Mouse (Mus musculus) liver, embryonic 13.5 days (tissue): ENCODE results near the gene Rtn3. TPM values are rescaled to one million over a fixed set of nuclear protein-coding genes. Genes with fewer than 3 reads are reported as not detected.
A peak's percentile ranks its signal among the peaks of the same experiment; 100 is the strongest.

Experiments used
- ATAC-seq: fragments of 200-750 bp; cut with Nextera tagmentation; 2 replicates; pipeline ENCODE4 v1.8.0; 2017; ENCODE audit warnings: low read depth, mild to moderate bottlenecking, moderate number of reproducible peaks, moderate library complexity
- DNase-seq: peaks from one replicate; pipeline ENCODE4 v3.0.0; 2022
- H3K27ac ChIP-seq: fragments of 300-500 bp; sonication (generic); 2 replicates; pipeline ENCODE4 v1.5.1; 2015; ENCODE audit warnings: moderate library complexity, mild to moderate bottlenecking, inconsistent platforms
- H3K27me3 ChIP-seq: fragments of 300-500 bp; sonication (generic); 2 replicates; pipeline ENCODE4 v1.6.1; 2015; ENCODE audit warnings: mild to moderate bottlenecking, inconsistent platforms
- H3K36me3 ChIP-seq: fragments of 300-500 bp; sonication (generic); 2 replicates; pipeline ENCODE4 v1.6.1; 2015; ENCODE audit warnings: mild to moderate bottlenecking, inconsistent platforms
- H3K4me1 ChIP-seq: fragments of 300-500 bp; sonication (generic); replicated peaks from 2 replicates; pipeline ENCODE4 v1.6.1; 2015; ENCODE audit warnings: inconsistent platforms
- H3K4me2 ChIP-seq: fragments of 300-500 bp; sonication (generic); 2 replicates; pipeline ENCODE4 v1.6.1; 2015; ENCODE audit warnings: inconsistent platforms, mild to moderate bottlenecking, moderate library complexity
- H3K4me3 ChIP-seq: fragments of 300-500 bp; sonication (generic); replicated peaks from 2 replicates; pipeline ENCODE4 v1.5.1; 2015; ENCODE audit warnings: mild to moderate bottlenecking, inconsistent platforms
- H3K9ac ChIP-seq: fragments of 300-500 bp; sonication (generic); 2 replicates; pipeline ENCODE4 v1.6.1; 2015; ENCODE audit warnings: mild to moderate bottlenecking, inconsistent platforms
- H3K9me3 ChIP-seq: fragments of 300-500 bp; sonication (generic); replicated peaks from 2 replicates; pipeline ENCODE4 v1.6.1; 2016; ENCODE audit warnings: inconsistent platforms
- WGBS: fragments of 180-500 bp; shearing (Covaris S2); methylation state at CpG from one replicate; pipeline ENCODE4 v1.1.7; 2015; ENCODE audit not compliant: insufficient replicate concordance; 5-methylcytosine and 5-hydroxymethylcytosine counted together
- polyA plus RNA-seq: library from polyadenylated mRNA; unstranded; fragments of >200 nt; fragmentation: Nextera tagmentation; extraction: Ambion mirVana; gene quantifications from 2 replicates; pipeline ENCODE4 v1.2.1, GENCODE M21; 2015

Gene Rtn3
- 67.5 and 73.5 TPM in 2 replicates for polyA plus RNA-seq

DNA sequence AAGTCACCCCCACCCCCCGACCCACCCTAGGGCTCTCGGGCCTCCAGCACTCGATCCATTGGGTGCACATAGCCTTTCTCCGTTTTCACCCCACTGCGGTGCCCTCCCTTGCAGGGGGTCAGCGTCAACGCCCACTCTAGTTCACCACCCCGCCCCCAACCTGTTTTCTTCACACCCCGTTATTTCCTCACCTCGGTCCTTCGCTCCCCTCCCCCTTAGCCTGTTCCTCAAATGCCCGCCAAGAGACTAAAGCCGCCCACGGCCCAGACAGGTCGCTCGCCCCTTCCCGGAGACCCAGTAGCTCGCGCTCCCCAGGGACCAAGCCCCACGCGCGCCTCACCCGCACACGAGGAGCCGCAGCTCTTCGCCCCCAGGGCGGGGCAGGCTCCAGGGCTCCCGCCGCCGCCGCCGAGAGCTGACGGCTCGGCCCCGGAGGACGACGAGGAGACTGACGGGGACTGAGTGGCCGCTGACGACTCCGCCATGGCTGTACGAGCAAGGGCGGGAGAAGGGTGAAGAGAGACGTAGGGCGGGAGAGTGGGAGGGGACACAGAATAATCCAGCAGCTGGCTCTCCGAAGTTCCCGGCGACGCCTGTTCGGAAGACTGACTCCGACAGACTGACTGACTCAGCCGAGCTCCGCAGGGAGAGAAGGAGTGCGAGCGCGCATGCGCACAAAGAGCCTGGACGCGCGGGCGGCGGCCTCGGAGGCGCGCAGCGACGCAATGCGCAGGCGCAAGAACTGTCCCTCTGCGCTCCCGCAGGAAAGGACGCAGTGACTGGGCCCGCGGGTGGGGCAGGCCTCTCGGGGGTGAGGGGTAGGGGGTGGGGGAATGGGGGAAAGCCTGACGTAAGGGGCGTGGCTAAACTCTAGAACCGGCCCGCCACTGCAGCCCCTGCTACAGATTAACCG, at the start of gene Rtn3:
TSS of gene Rtn3 (minus strand) at position 683 of the 913 bp plus-strand sequence.
- H3K4me1 ChIP-seq: peaks cover 35% of the 10 kb centered on the region
- H3K9me3 ChIP-seq: no peaks in the 10 kb centered on the region
- WGBS: under 1% methylated on average over 76 of the region's 80 CpGs
- H3K27me3 ChIP-seq: no peaks in the 10 kb centered on the region
- peak within 1 kb of the TSS; percentile 98 for H3K9ac ChIP-seq
- peak within 1 kb of the TSS; percentile 99 for H3K27ac ChIP-seq
- peak; percentile 97 for DNase-seq
- peak within 1 kb of the TSS; percentile 94 for H3K4me3 ChIP-seq
- ATAC-seq: peak; percentile 91
- peak within 1 kb of the TSS; percentile 95 for H3K4me2 ChIP-seq
- no peaks in the 10 kb centered on the region for H3K36me3 ChIP-seq

DNA sequence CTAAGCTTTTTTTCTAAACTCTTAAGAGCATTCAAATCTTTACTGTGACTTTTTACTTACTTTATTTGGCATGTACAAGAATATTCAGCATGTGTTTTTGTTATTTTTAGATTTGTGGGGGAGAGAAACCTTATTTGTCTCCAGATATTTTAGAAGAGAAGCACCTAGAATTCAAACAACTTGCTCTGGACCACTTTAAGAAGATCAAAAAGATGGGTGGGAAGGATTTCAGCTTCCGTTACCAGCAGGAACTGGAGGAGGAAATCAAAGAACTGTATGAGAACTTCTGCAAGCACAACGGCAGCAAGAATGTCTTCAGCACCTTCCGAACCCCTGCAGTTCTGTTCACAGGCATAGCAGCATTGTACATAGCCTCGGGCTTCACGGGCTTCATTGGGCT, 48.8 kb upstream of the Rtn3 start:
- H3K4me1 ChIP-seq: no peaks in the 10 kb centered on the region
- no peaks in the 10 kb centered on the region for H3K27me3 ChIP-seq
- H3K4me3 ChIP-seq: no peak overlapping the region
- no peak overlapping the region for H3K4me2 ChIP-seq
- H3K36me3 ChIP-seq: peaks cover 47% of the 10 kb centered on the region
- ATAC-seq (no peak), DNase-seq (no peak)
- 84% methylated on average over 5 of the region's 5 CpGs for WGBS
- no peak overlapping the region for H3K9ac ChIP-seq
- no peak overlapping the region; the same call in 1 of the 2 replicates for H3K27ac ChIP-seq
- no peaks in the 10 kb centered on the region for H3K9me3 ChIP-seq

DNA sequence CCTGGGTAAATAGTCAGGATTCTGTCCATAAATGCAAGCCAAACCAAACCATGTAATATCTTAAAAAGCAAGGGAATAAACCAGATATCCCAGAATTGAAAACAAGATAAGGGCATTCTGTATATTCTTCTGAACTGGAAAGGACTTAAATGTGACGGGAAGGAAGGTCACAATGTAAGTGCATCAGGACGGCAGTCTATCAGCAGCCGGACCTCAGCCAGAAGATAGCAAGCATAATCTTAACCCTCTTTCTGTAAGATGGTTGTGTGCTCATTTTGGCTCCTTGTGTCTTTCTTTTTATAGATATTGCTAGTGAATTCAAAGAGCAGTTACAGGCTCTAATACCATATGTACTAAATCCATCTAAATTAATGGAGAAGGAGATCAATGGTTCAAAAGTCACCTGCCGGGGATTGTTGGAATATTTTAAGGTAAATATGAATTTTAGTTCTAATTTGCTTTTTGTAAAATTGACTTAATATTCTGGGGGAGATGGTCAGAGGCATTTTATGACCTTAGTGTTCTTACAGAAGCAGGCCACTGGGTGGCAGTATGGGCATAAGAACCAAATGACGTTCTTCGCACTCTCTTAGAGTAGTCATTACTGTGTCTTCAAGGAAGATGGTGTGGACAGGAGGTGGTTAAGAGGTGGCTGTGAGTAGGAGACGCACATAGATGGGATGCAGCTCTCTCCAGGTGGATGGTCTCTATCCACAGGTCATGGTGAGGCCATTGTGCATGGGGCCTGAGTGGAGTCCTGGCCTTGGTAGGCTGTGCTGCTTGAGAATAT, 45.8 kb upstream of the Rtn3 start:
- Histone ChIP-seq H3K4me1 (no peaks in the 10 kb centered on the region), H3K36me3 (peaks cover 54% of the 10 kb centered on the region), H3K27me3 (no peaks in the 10 kb centered on the region), H3K9ac (no peak overlapping the region), H3K27ac (no peak overlapping the region), H3K4me2 (no peak overlapping the region), H3K9me3 (no peaks in the 10 kb centered on the region), H3K4me3 (no peak overlapping the region)
- DNase-seq (peak; percentile 30), ATAC-seq (peak; percentile 41; the same call in 1 of the 2 replicates)
- 60% methylated on average over 7 of the region's 7 CpGs for WGBS

DNA sequence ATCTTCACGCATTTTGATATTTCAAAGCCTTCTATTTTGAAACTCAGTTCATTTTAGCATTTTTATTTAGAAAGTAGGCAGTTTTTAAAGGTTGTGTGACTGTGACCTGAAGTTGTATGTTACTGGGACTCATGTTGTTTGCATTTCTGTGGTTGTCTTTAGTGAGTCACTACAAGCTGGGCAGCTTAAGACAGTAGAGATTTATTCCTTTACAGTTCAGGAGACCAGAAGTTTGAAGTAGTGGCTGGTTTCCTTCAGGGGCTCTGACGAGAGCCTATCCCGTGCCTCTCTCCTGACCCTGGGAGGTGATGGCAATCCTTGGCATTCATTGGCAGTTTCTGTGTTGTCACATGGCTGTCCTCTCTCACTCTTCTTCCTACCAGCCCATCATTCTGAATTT, 41.8 kb upstream of the Rtn3 start:
- Histone ChIP-seq H3K27ac (no peak overlapping the region), H3K9ac (no peak overlapping the region), H3K4me2 (no peak overlapping the region), H3K27me3 (no peaks in the 10 kb centered on the region), H3K36me3 (peaks cover 50% of the 10 kb centered on the region), H3K9me3 (no peaks in the 10 kb centered on the region; the same call in 1 of the 2 replicates), H3K4me3 (no peak overlapping the region), H3K4me1 (no peaks in the 10 kb centered on the region)
- 85% methylated on average over 3 of the region's 3 CpGs for WGBS
- DNase-seq: no peak
- no peak for ATAC-seq

DNA sequence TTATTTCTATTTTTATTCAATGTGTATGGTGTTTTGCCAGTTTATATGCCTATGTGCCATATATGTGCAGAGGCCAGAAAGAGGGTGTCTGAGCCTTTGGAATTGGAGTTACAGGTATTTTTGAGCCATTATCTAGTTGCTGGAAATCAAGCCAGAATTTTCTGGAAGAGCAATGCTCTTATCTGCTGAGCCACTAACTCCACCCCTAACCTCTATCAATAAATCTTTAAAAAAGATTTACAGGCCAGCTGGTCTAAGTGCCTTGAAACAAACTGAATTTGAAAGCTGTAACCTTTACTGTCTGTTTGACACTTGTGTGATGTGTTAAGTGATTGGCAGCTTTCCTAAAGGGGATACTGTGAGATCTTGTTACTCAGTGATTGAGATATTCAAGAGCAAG, 40.7 kb upstream of the Rtn3 start:
- DNase-seq (no peak), ATAC-seq (no peak)
- H3K27ac ChIP-seq: no peak overlapping the region
- no peak overlapping the region for H3K9ac ChIP-seq
- H3K36me3 ChIP-seq: peaks cover 52% of the 10 kb centered on the region
- no peak overlapping the region for H3K4me2 ChIP-seq
- no peak overlapping the region for H3K4me3 ChIP-seq
- no peaks in the 10 kb centered on the region for H3K4me1 ChIP-seq
- no peaks in the 10 kb centered on the region for H3K27me3 ChIP-seq
- no peaks in the 10 kb centered on the region; the same call in 1 of the 2 replicates for H3K9me3 ChIP-seq

DNA sequence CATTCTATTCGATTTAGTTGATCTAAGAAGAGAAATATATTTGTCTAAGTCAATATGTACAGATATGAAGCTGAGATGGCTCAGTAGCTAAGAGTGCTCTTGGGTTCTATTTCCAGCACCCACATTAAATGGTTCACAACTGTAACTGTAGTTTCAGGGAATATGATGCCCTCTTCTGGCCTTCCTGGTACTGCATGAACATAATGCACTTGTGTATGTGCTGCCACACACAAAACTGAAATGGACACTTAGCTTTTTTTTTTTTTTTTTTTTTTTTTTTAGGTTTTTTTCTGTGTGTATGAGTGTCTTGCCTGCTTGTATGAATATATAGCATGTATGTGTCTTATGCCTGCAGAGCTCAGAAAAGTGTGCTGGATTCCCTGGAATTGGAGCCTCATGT, 40.2 kb upstream of the Rtn3 start:
- H3K27me3 ChIP-seq: no peaks in the 10 kb centered on the region
- WGBS: 81% methylated on average over 1 of the region's 1 CpGs
- no peak overlapping the region for H3K9ac ChIP-seq
- H3K4me2 ChIP-seq: no peak overlapping the region
- peaks cover 52% of the 10 kb centered on the region for H3K36me3 ChIP-seq
- DNase-seq: no peak
- no peaks in the 10 kb centered on the region for H3K4me1 ChIP-seq
- H3K9me3 ChIP-seq: no peaks in the 10 kb centered on the region; the same call in 1 of the 2 replicates
- ATAC-seq: no peak
- H3K27ac ChIP-seq: no peak overlapping the region
- H3K4me3 ChIP-seq: no peak overlapping the region

DNA sequence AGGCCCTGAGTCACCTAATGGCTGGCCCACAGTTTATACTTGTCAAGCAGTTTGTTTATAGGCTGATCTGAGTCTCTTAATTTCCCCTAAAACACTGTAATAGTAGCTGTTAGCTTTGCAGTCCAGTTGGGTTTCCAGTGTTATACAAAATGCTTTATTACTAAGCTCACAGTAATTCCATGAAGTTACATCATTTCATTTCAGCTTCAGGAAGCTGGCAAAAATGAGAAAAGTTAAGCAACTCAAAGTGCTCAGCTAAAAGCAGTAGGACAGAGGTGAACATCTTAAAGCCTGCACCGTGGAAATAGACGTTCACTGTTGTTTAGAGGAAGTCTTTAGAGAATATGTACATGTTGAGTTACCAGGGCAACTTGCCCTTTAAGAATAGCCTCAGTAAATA, 39.8 kb upstream of the Rtn3 start:
- Histone ChIP-seq H3K4me1 (no peaks in the 10 kb centered on the region), H3K27me3 (no peaks in the 10 kb centered on the region), H3K9ac (no peak overlapping the region), H3K4me2 (no peak overlapping the region), H3K27ac (no peak overlapping the region), H3K9me3 (no peaks in the 10 kb centered on the region; the same call in 1 of the 2 replicates), H3K36me3 (peaks cover 53% of the 10 kb centered on the region), H3K4me3 (no peak overlapping the region)
- ATAC-seq (no peak), DNase-seq (no peak)
- WGBS: 81% methylated on average over 2 of the region's 2 CpGs

DNA sequence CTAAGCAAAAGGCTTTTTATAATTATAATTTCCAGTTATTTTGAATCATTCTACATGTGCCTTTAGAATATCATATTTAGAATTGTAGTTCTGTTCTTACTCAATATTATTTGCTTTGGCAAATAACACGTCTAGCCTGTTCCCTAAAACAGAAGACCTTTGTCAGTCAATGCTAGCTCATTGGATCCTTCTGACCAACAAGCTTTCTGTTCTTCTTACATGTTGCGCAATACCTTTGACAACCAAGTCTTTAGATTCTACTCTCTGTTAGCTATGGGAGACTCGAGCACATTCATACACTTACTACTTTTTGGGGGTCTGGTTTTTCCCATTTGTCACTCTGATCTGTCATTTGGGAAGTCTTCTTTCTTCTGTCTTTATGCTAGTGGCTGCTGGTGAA, 38.5 kb upstream of the Rtn3 start:
- no peak for DNase-seq
- 76% methylated on average over 3 of the region's 3 CpGs for WGBS
- Histone ChIP-seq H3K27ac (no peak overlapping the region), H3K27me3 (no peaks in the 10 kb centered on the region), H3K9me3 (no peaks in the 10 kb centered on the region; the same call in 1 of the 2 replicates), H3K9ac (no peak overlapping the region), H3K4me3 (no peak overlapping the region), H3K36me3 (peaks cover 56% of the 10 kb centered on the region), H3K4me2 (no peak overlapping the region), H3K4me1 (0 out of 2 replicates have a peak, but pooled peaks cover 3% of the 10 kb centered on the region)
- ATAC-seq: no peak

DNA sequence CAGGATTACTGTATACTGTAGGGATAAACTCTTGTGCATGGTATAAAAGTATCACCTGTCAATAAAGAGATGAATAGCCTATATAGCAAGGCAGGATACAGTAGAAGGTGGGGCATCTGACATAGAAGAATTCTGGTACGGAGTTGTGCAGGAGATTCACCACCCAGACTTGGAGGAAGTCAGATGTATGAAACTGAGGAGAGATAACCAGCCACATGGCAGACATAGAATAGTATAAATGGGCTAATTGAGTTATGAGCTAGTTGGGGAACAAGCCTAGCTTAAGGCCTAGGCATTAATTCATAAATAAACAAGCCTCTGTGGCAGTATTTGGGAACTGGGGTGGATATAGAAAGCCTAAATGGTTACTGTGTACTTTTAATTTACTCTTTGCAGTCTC, 33.4 kb upstream of the Rtn3 start:
- no peaks in the 10 kb centered on the region for H3K27me3 ChIP-seq
- DNase-seq (no peak), ATAC-seq (no peak)
- H3K9me3 ChIP-seq: no peaks in the 10 kb centered on the region
- H3K27ac ChIP-seq: no peak overlapping the region
- WGBS: 32% methylated on average over 1 of the region's 1 CpGs
- no peak overlapping the region for H3K9ac ChIP-seq
- no peak overlapping the region for H3K4me2 ChIP-seq
- peaks cover 38% of the 10 kb centered on the region for H3K36me3 ChIP-seq
- peaks cover 14% of the 10 kb centered on the region for H3K4me1 ChIP-seq
- no peak overlapping the region for H3K4me3 ChIP-seq

DNA sequence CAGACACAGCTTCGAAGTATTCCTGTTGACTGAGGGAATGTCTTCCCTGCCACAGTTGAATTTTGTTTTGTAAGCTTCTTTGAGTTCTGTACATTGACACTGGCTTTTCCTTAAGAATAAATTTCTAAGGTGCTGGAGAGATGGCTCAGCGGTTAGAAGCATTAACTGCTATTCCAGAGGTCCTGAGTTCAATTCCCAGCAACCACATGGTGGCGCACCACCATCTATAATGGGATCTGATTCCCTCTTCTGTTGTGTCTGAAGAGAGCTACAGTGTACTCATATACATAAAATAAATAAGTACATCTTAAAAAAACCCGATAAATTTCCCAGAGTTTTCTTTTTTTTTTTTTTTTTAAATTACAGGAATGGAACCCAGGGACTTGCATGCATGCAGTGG, 24.9 kb upstream of the Rtn3 start:
- 71% methylated on average over 4 of the region's 4 CpGs for WGBS
- no peak overlapping the region for H3K4me3 ChIP-seq
- H3K36me3 ChIP-seq: peaks cover 20% of the 10 kb centered on the region
- peaks cover 19% of the 10 kb centered on the region for H3K4me1 ChIP-seq
- DNase-seq (no peak), ATAC-seq (no peak)
- no peaks in the 10 kb centered on the region for H3K27me3 ChIP-seq
- H3K27ac ChIP-seq: no peak overlapping the region
- H3K4me2 ChIP-seq: no peak overlapping the region
- no peak overlapping the region for H3K9ac ChIP-seq
- H3K9me3 ChIP-seq: no peaks in the 10 kb centered on the region

DNA sequence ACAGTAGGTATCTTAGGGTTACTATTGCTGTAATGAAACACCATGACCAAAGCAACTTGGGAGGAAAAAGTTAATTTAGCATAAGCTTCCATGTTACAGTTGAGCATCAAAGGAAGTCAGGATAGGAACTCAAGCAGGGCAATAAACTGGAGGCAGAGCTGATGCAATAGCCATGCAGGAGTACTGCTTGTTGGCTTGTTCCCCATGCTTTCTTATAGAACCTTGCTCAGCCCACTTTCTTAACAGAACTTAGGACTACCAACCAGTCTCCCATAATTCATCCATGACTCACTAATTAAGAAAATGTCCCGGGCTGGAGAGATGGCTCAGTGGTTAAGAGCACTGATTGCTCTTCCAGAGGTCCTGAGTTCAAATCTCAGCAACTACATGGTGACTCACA, 23.2 kb upstream of the Rtn3 start:
- Histone ChIP-seq H3K27ac (no peak overlapping the region), H3K9me3 (no peaks in the 10 kb centered on the region), H3K9ac (no peak overlapping the region), H3K4me2 (no peak overlapping the region), H3K4me1 (peaks cover 11% of the 10 kb centered on the region), H3K27me3 (no peaks in the 10 kb centered on the region), H3K36me3 (peaks cover 13% of the 10 kb centered on the region), H3K4me3 (no peak overlapping the region)
- WGBS: 69% methylated on average over 1 of the region's 1 CpGs
- ATAC-seq (no peak), DNase-seq (no peak)
